Mouse (Mus musculus): ENCODE measurements around the gene Olfr401. TPM values are rescaled to one million over a fixed set of nuclear protein-coding genes. Genes with fewer than 3 reads are reported as not detected.

Olfr401 gene
- polyA plus RNA-seq, 1 experiment from 2014 or later = not detected

Other genes with a start within 250 kb of the Olfr401 start
- not detected in 2 replicates for gene Olfr394, start 222.9 kb upstream of the Olfr401 start, polyA plus RNA-seq (2015; fragmentation: Nextera tagmentation; extraction: Ambion mirVana)
- gene Olfr395, start 204.4 kb upstream of the Olfr401 start, polyA plus RNA-seq (2015; fragmentation: Nextera tagmentation; extraction: Ambion mirVana) = not detected in 2 replicates
- gene Olfr23, start 177.0 kb upstream of the Olfr401 start, polyA plus RNA-seq (2015; fragmentation: Nextera tagmentation; extraction: Ambion mirVana) = not detected in 2 replicates
- gene Olfr397, start 152.9 kb upstream of the Olfr401 start, polyA plus RNA-seq (2015; fragmentation: Nextera tagmentation; extraction: Ambion mirVana) = not detected in 2 replicates
- gene Olfr398, start 123.3 kb upstream of the Olfr401 start, polyA plus RNA-seq (2015; fragmentation: Nextera tagmentation; extraction: Ambion mirVana) = not detected in 2 replicates
- not detected in 2 replicates for gene Olfr139, start 57.2 kb upstream of the Olfr401 start, polyA plus RNA-seq (2015; fragmentation: Nextera tagmentation; extraction: Ambion mirVana)
- not detected in 2 replicates for gene Olfr399, start 57.1 kb upstream of the Olfr401 start, polyA plus RNA-seq (2015; fragmentation: Nextera tagmentation; extraction: Ambion mirVana)
- gene Zfp616, start 43.8 kb upstream of the Olfr401 start, polyA plus RNA-seq (2015; fragmentation: Nextera tagmentation; extraction: Ambion mirVana) = 0.05 TPM in 1 of 2 replicates, not detected in the other
- gene Olfr402, start 39.8 kb downstream of the Olfr401 start, polyA plus RNA-seq (2015; fragmentation: Nextera tagmentation; extraction: Ambion mirVana) = not detected in 2 replicates
- not detected in 2 replicates for gene Olfr403, start 72.5 kb downstream of the Olfr401 start, polyA plus RNA-seq (2015; fragmentation: Nextera tagmentation; extraction: Ambion mirVana)
- gene Olfr43, start 97.7 kb downstream of the Olfr401 start, polyA plus RNA-seq (2015; fragmentation: Nextera tagmentation; extraction: Ambion mirVana) = not detected in 2 replicates
- not detected in 2 replicates for gene Olfr406, start 146.1 kb downstream of the Olfr401 start, polyA plus RNA-seq (2015; fragmentation: Nextera tagmentation; extraction: Ambion mirVana)
- gene Olfr59, start 170.0 kb downstream of the Olfr401 start, polyA plus RNA-seq (2015; fragmentation: Nextera tagmentation; extraction: Ambion mirVana) = not detected in 2 replicates
- not detected in 2 replicates for gene Olfr410, start 224.3 kb downstream of the Olfr401 start, polyA plus RNA-seq (2015; fragmentation: Nextera tagmentation; extraction: Ambion mirVana)
- not detected in 2 replicates for gene Olfr411, start 238.9 kb downstream of the Olfr401 start, polyA plus RNA-seq (2015; fragmentation: Nextera tagmentation; extraction: Ambion mirVana)
- gene Olfr412, start 248.4 kb downstream of the Olfr401 start, polyA plus RNA-seq (2015; fragmentation: Nextera tagmentation; extraction: Ambion mirVana) = not detected in 2 replicates